Mouse (Mus musculus): ENCODE data around the gene Adgra3. TPM values are rescaled to one million over a fixed set of nuclear protein-coding genes. Genes with fewer than 3 reads are reported as not detected.

Gene Adgra3
- total RNA-seq, 4 experiments from 2014 or later: 12.8 to 24.2 (median 22.4) TPM

DNA sequence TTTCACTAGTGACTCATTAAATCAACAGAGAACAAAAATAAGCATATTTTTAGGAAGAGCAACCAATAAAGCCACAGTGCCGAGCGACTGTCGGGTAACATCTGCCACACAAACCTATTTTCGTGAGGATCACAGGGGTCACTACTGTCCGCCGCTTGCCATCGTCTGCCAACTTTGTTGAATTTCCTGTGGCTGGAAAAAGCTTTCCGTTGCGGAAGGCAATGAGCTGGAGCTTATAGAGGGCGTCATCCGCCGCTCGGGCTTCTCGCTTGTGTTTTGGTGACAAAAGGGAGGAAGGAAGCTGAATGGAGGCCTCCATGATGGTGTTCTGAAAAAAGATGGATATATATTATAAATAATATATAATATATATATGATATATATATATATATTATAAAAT lies 79.6 kb downstream of the Adgra3 start:
- DNase-seq (ENCODE audit: low spot score in 2 of 2): no peak

- peak; percentile 29 to 42 for DNase-seq (ENCODE audit: low spot score in 2 of 2)
Observed at GRCm38 (mm10) chr5:49975971-49976370, 82.8 kb downstream of the Adgra3 start.

DNA sequence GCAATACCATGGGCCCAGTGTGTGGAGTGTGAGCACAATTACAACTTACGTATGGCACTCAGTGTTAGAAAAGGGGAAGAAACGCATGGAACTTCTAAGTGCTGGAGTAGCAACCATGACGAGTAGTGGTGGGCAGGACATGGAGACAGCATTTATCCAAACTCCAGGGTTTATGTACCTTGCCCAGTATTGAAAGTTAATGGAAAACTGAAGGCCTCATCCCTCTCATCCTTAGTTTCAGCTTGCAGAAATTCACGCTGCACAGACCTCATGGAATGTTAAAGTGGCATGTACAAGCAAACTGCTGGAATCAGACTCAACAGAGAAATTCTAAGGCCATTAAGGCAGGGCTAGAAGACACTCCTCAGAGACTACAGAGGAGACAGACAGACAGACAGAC lies 84.6 kb downstream of the Adgra3 start:
- DNase-seq (ENCODE audit: low spot score in 2 of 2): no peak

GRCm38 (mm10) chr5:49969660-49970059 lies 89.1 kb downstream of the Adgra3 start:
- DNase-seq (ENCODE audit: low spot score in 2 of 2): no peak

DNA sequence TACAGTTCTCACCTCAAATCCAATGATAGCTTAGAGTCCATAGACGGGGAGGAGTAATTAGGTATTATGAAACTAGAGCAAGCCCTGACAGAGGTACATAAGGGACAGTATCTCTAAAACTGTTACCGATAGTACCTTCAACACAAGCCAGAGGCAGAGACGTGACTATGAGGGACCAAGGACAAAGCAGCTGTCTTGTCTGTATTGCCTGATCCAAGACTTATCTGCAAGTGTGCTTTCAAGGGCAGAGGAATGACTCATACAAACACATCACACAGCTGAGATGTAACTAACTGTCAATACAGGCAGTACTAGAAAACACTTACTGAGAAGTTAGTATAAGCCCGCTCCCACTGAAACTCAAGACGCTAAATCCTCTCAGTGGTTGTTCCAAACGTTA lies 91.1 kb downstream of the Adgra3 start:
- no peak for DNase-seq (ENCODE audit: low spot score in 2 of 2)

- DNase-seq (ENCODE audit: low spot score in 2 of 2): no peak
Observed at GRCm38 (mm10) chr5:49965810-49966209, 93.0 kb downstream of the Adgra3 start.

DNA sequence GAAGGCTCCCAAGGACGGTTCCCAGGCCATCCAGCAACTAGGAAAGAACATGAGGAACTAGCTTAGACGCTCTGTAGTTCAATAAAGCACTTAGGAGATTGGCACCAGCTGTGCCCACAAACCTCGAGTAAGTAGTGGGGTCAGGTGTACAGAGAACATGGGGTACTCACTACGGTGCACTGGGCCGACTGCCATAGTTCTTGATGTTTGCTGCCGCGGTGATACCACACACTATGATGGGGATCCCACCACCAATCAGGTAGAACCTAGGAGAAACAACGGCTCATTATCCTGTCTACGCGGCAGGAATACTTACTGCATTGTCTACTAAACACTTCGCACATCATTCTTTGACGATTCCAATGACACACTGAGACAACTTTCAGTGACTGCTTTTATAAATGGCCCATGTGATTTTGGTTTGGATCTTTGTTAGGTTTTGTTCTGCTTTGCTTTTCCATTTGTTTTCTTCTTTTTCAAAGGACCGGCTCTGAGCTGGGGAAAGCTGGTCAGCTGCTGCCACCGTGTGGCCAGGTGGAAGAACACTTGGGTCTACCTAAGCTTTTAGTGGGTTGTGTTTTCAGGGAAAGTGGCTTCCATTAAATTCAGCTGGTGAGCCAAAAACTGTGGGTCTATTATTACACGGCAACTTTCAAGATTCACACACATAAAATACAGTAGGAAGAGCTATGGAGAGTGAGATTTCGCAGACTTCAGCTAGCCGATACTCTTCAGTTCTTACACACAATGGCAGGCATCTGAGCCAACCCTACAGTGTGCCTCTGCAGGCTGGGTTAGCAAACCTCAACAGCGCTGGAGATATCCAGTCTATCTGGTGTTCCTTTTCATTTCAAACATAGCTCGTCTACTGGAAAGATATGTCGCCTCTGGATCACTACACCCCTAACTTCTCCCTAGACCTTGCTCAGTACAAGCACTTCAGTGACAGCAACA lies 97.1 kb downstream of the Adgra3 start:
- peak in 1 of 2 experiments; percentile 17 for DNase-seq (ENCODE audit: low spot score in 2 of 2)

DNA sequence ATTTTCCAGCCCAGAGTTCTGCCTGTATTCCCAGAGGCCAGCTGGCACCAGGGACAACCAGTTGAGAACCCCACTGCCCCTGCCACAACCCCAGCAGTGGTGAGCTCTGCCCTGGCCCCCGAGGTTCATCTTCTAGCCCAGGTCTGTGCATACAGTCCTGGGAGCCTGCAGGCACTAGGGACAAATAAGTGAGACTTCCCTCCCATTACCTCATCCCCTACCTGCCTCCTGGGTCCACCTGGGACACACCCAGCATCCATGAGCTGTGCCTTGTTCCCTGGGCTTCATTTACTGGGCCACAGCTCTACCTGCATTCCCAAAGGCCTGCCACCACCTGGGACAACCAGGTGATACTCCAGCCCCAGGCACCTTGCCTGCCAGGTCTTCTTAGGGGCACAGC lies 122.5 kb downstream of the Adgra3 start:
- no peak for DNase-seq (ENCODE audit: low spot score in 2 of 2)

- no peak for DNase-seq (ENCODE audit: low spot score in 2 of 2)
Observed at GRCm38 (mm10) chr5:49924712-49925111, 134.1 kb downstream of the Adgra3 start.

DNA sequence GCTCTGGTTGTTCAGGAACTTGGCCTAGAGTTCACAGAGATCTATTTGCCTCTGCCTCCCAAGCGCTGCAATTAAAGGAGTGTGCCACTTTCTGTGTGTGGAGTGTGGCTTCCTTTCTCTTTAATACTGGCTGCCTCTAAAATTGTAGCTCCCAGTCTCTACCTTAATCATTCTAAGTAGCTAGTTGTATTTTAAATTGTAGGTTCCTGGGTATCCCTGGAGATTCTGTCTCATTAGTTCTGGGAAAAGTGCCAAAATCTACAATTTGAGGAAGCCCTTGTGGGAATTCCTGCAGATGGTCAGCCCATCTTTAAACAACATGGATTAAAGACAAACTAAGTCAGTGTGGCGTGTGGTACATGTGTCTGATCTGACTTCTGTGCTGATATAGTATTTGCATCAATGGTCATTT lies 143.1 kb downstream of the Adgra3 start:
- DNase-seq (ENCODE audit: low spot score in 2 of 2): no peak

Data from left cerebral cortex, adult 8-10 months (tissue).